Mouse (Mus musculus) cerebellum, adult 2 months (tissue): ENCODE measurements around the gene Trappc2l.

ENCODE experiments used
- CTCF ChIP-seq: fragments of 200-500 bp; IDR thresholded peaks from 2 replicates; pipeline ENCODE4 v1.5.1; 2011; ENCODE audit warnings: low read depth, mild to moderate bottlenecking, control low read depth, low read length, moderate library complexity, borderline replicate concordance; ENCODE audit not compliant: insufficient read depth
- POLR2A ChIP-seq: fragments of 200-500 bp; IDR thresholded peaks from 2 replicates; pipeline ENCODE4 v1.6.1; 2011; ENCODE audit warnings: low read length, control low read depth, borderline replicate concordance; ENCODE audit not compliant: insufficient read depth

GRCm38 (mm10) chr8:122639521-122640248 is 28.2 kb downstream of the Trappc2l start:
- TF ChIP-seq CTCF, result no peak
- no peak for TF ChIP-seq POLR2A
